Mouse (Mus musculus) macrophage (primary cell): ENCODE measurements around the gene Eif3k. TPM values are rescaled to one million over a fixed set of nuclear protein-coding genes. Genes with fewer than 3 reads are reported as not detected.
A peak's percentile ranks its signal among the peaks of the same experiment; 100 is the strongest.

Experiments
- H3K27ac ChIP-seq: fragments of 350-480 bp; formaldehyde crosslinking; 2 replicates; pipeline ENCODE4 v1.9.0; 2021
- H3K36me3 ChIP-seq: fragments of 350-480 bp; formaldehyde crosslinking; 2 replicates; pipeline ENCODE4 v1.9.0; 2021; ENCODE audit errors: inconsistent target
- H3K4me3 ChIP-seq: fragments of 350-480 bp; formaldehyde crosslinking; 2 replicates; pipeline ENCODE4 v1.9.0; 2021; ENCODE audit errors: inconsistent target
- H3K79me2 ChIP-seq: fragments of 350-480 bp; formaldehyde crosslinking; 2 replicates; pipeline ENCODE4 v1.9.0; 2021; ENCODE audit errors: inconsistent target
- whole genome bisulfite sequencing: methylation state at CpG from one replicate; pipeline ENCODE4 v1.1.7; 2026; ENCODE audit warnings: inconsistent platforms; ENCODE audit not compliant: missing documents; 5-methylcytosine and 5-hydroxymethylcytosine counted together
- polyA plus RNA-seq: library from polyadenylated mRNA; stranded (reverse); fragments of 250-400 nt; gene quantifications from 3 replicates; pipeline ENCODE4 v1.2.4, GENCODE M21; 2018; ENCODE audit warnings: inconsistent platforms

The Eif3k gene
- polyA plus RNA-seq, 1 experiment from 2014 or later, result 201 TPM

- Histone ChIP-seq H3K27ac (peak overlapping the region; percentile 71), H3K79me2 (no peaks in the 10 kb centered on the region), H3K36me3 (no peaks in the 10 kb centered on the region), H3K4me3 (no peak overlapping the region)
- 37% methylated on average over 9 of the region's 9 CpGs for WGBS
Observed at GRCm38 (mm10) chr7:29007224-29008101, 25.8 kb upstream of the Eif3k start.

GRCm38 (mm10) chr7:29000651-29001605 lies 19.3 kb upstream of the Eif3k start:
- no peaks in the 10 kb centered on the region for H3K36me3 ChIP-seq
- WGBS, result 20% methylated on average over 41 of the region's 43 CpGs
- H3K79me2 ChIP-seq, result no peaks in the 10 kb centered on the region
- no peak overlapping the region for H3K4me3 ChIP-seq
- no peak overlapping the region for H3K27ac ChIP-seq

- H3K36me3 ChIP-seq, result no peaks in the 10 kb centered on the region
- H3K79me2 ChIP-seq, result no peaks in the 10 kb centered on the region
- no peak overlapping the region for H3K27ac ChIP-seq
- 89% methylated on average over 3 of the region's 3 CpGs for WGBS
- H3K4me3 ChIP-seq, result no peak overlapping the region
Observed at GRCm38 (mm10) chr7:28993402-28993801, 11.7 kb upstream of the Eif3k start.

GRCm38 (mm10) chr7:28992997-28993396 lies 11.3 kb upstream of the Eif3k start:
- 100% methylated on average over 3 of the region's 3 CpGs for WGBS
- H3K36me3 ChIP-seq, result no peaks in the 10 kb centered on the region
- H3K27ac ChIP-seq, result no peak overlapping the region
- no peaks in the 10 kb centered on the region for H3K79me2 ChIP-seq
- H3K4me3 ChIP-seq, result no peak overlapping the region

- H3K79me2 ChIP-seq, result no peaks in the 10 kb centered on the region
- H3K27ac ChIP-seq, result no peak overlapping the region
- no peaks in the 10 kb centered on the region for H3K36me3 ChIP-seq
- H3K4me3 ChIP-seq, result no peak overlapping the region
- 94% methylated on average over 5 of the region's 5 CpGs for WGBS
Observed at GRCm38 (mm10) chr7:28991616-28992015, 10.0 kb upstream of the Eif3k start.

- H3K27ac ChIP-seq, result no peak overlapping the region
- no peaks in the 10 kb centered on the region for H3K36me3 ChIP-seq
- WGBS, result 89% methylated on average over 14 of the region's 14 CpGs
- H3K4me3 ChIP-seq, result no peak overlapping the region
- no peaks in the 10 kb centered on the region for H3K79me2 ChIP-seq
Observed at GRCm38 (mm10) chr7:28990766-28991273, 9.2 kb upstream of the Eif3k start.

GRCm38 (mm10) chr7:28985207-28985606 lies 3.5 kb upstream of the Eif3k start:
- Histone ChIP-seq H3K79me2 (peaks cover 24% of the 10 kb centered on the region), H3K36me3 (no peaks in the 10 kb centered on the region), H3K27ac (no peak overlapping the region), H3K4me3 (no peak overlapping the region)
- 31% methylated on average over 7 of the region's 7 CpGs for WGBS

- H3K36me3 ChIP-seq, result no peaks in the 10 kb centered on the region; the same call in 1 of the 2 replicates
Observed at GRCm38 (mm10) chr7:28984452-28984851, 2.8 kb upstream of the Eif3k start.

GRCm38 (mm10) chr7:28983849-28984248 lies 2.2 kb upstream of the Eif3k start:
- Histone ChIP-seq H3K36me3 (peaks cover 5% of the 10 kb centered on the region), H3K27ac (no peak overlapping the region), H3K4me3 (peak overlapping the region; percentile 100; the same call in 1 of the 2 replicates), H3K79me2 (peaks cover 38% of the 10 kb centered on the region)
- 81% methylated on average over 4 of the region's 4 CpGs for WGBS

More at GRCm38 (mm10) chr7:28984452-28984851, 2.8 kb upstream of the Eif3k start:
- Histone ChIP-seq H3K27ac (no peak overlapping the region), H3K79me2 (peaks cover 32% of the 10 kb centered on the region), H3K4me3 (no peak overlapping the region)
- WGBS, result no CpG with 5 or more reads among the region's 1 CpGs

GRCm38 (mm10) chr7:28983141-28983564 lies 1.5 kb upstream of the Eif3k start:
- 13% methylated on average over 11 of the region's 11 CpGs for WGBS
- peak overlapping the region; percentile 90 for H3K27ac ChIP-seq
- H3K36me3 ChIP-seq, result peaks cover 12% of the 10 kb centered on the region
- peaks cover 42% of the 10 kb centered on the region for H3K79me2 ChIP-seq
- peak overlapping the region; percentile 100 for H3K4me3 ChIP-seq

- Histone ChIP-seq H3K79me2 (peaks cover 42% of the 10 kb centered on the region), H3K27ac (peak overlapping the region; percentile 90), H3K4me3 (peak overlapping the region; percentile 100), H3K36me3 (peaks cover 19% of the 10 kb centered on the region)
- 6% methylated on average over 19 of the region's 19 CpGs for WGBS
Observed at GRCm38 (mm10) chr7:28982274-28983013, 780 bp upstream of the Eif3k start.

- Histone ChIP-seq H3K27ac (no peak overlapping the region), H3K36me3 (peaks cover 53% of the 10 kb centered on the region), H3K79me2 (peaks cover 32% of the 10 kb centered on the region), H3K4me3 (no peak overlapping the region)
- 94% methylated on average over 9 of the region's 9 CpGs for WGBS
Observed at GRCm38 (mm10) chr7:28977556-28977955, 4.1 kb downstream of the Eif3k start.

GRCm38 (mm10) chr7:28973025-28973424 lies 8.6 kb downstream of the Eif3k start:
- H3K36me3 ChIP-seq, result peaks cover 48% of the 10 kb centered on the region
- H3K79me2 ChIP-seq, result no peaks in the 10 kb centered on the region
- 86% methylated on average over 8 of the region's 8 CpGs for WGBS
- H3K27ac ChIP-seq, result no peak overlapping the region
- H3K4me3 ChIP-seq, result no peak overlapping the region

- no peak overlapping the region for H3K27ac ChIP-seq
- peaks cover 43% of the 10 kb centered on the region for H3K36me3 ChIP-seq
- H3K79me2 ChIP-seq, result no peaks in the 10 kb centered on the region
- 78% methylated on average over 8 of the region's 8 CpGs for WGBS
- no peak overlapping the region for H3K4me3 ChIP-seq
Observed at GRCm38 (mm10) chr7:28972542-28972985, 9.1 kb downstream of the Eif3k start.
